Mouse (Mus musculus) adipocyte (in vitro differentiated cells): ENCODE measurements around the gene Kirrel3.
A peak's percentile ranks its signal among the peaks of the same experiment; 100 is the strongest.

Source experiments
- DNase-seq: peaks from one replicate; pipeline ENCODE4 v3.0.0-alpha.2; 2016; ENCODE audit warnings: low spot score

Gene Kirrel3

DNA sequence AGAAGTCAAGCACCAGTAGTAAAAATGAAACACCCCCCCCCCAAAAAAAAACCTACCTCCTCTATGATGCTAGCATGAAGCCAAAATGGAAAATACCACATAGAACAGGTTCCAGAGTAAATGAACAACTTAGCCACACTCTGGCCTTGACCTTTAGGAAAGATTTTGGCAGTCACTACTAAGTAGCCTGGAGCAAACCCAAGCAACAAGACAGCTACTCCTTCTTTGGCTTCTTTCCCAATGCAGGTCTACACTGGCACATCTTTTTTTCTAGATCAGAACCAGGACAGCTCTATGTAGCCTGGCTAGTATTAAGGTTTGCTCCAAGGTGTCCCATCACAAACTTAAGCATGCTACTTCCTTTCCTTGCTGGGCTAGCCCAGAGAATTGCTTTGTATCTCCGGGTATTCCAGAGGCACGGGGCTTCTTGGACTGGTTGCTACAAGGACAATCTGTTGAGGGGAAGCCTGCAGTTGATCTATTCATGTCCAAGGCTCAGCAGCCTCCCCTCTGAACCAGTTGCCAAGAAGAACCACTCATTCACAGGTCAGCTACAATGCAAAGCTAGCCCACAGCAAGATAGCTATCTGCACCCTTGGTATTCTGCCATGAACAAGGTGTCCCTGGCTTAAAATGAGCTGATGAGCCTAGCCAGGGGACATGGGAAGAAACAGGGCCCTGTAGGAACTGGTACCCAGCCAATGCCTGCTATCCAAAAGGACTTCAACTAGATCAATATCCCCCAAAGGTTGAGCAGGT is 573.1 kb downstream of the Kirrel3 start:
- peak; percentile 74 for DNase-seq

DNA sequence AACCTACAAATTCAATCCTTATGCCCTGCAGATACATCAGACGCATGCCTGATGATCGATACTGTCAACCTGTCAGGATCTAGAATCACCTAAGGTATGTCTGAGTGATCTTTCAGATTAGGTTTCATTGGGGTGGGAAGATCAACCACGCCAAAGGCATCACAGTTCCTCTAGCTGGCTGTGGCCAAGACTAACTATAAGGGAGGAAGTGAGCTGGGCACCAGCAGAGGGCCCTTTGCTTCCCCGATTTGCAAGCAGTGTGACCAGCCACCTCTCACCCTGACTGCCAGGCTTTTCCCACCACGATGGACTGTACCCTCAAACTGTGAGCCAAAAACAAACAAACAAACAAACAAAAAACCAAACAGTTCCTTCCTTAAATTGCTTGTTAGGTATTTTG is 574.2 kb downstream of the Kirrel3 start:
- DNase-seq = no peak

DNA sequence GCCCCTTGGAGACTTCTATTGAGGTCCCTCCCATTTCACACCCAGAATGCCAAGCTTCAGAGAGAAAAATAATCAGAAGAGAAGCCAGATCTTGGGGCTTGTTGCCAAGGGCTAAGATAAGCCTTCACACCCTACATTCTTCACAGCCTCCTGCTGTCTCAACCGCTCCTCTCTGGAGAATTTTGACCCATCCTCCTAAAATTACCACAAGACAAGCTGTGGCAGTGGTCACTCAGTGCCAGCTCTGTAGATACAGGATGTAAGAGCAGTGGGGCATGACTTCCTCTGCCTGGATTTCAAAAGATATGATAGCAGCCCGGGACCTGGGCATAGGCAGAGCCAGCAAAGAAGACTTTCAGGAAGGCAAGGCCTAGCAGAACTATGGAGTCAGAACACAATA is 575.8 kb downstream of the Kirrel3 start:
- DNase-seq = no peak
